In the genomic region with DNA sequence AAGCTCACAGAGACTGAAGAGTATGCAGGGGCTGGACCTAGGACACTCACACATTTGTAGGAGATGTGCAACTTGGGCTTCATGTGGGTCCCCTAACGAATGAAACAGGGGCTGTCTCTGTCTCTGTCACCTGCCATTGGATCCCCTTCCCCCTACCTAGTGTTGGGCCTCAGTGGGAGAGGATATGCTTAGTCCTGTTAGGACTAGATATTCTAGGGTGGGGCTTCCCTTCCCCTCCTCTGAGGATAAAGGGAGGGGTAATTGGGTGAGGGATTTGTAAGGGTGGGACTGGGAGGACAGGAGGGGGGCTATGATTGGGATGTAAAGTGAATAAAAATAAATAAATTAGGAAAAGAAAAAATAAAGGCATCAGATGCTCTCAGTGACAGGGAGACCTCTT, we compare ENCODE assay signal across 27 mouse cellular contexts. TPM values are rescaled to one million over a fixed set of nuclear protein-coding genes. Genes with fewer than 3 reads are reported as not detected.
DNase-seq lines count a peak whose midpoint lies in the region; ATAC-seq and TF ChIP-seq lines count a peak whose summit lies in the region.
"Had no signal": no experiment of that assay in that cellular context is flagged by ENCODE, and none has a peak within 500 bp of the region (broad histone marks: within the 10 kb centered on the region; RNA-seq: fewer than 3 reads in every experiment).

No protein-coding gene starts in this region.

- H3K9ac ChIP-seq in heart, embryonic 11.5 days (ENCODE audit: low read depth, low read length) = no peak overlapping the region
- H3K9ac ChIP-seq in liver, embryonic 12.5 days = peak overlapping the region; percentile 32
- H3K9ac ChIP-seq in liver, embryonic 14.5 days (replicated peaks) = no peak overlapping the region
- H3K9ac ChIP-seq: embryonic facial prominence, embryonic 12.5 days; embryonic facial prominence, embryonic 15.5 days; forebrain, embryonic 12.5 days; forebrain, postnatal 0 days; hindbrain, embryonic 13.5 days had no signal

- 70% methylated on average over 1 of the region's 1 CpGs for WGBS in heart, embryonic 10.5 days
- 74% methylated on average over 1 of the region's 1 CpGs for WGBS in heart, embryonic 11.5 days (ENCODE audit: insufficient replicate concordance)
- 31% methylated on average over 1 of the region's 1 CpGs for WGBS in liver, embryonic 12.5 days (ENCODE audit: insufficient replicate concordance)
- 41% methylated on average over 1 of the region's 1 CpGs for WGBS in liver, embryonic 14.5 days (ENCODE audit: insufficient replicate concordance)

- peak overlapping the region; percentile 29; the same call in 1 of the 2 replicates for H3K27ac ChIP-seq in heart, embryonic 10.5 days
- no peak overlapping the region for H3K27ac ChIP-seq in heart, embryonic 11.5 days (ENCODE audit: low read depth, low read length)
- peak overlapping the region; percentile 73 for H3K27ac ChIP-seq in liver, embryonic 12.5 days
- 0 out of 2 replicates have a peak overlapping the region, but pooled peaks have one; percentile 10 for H3K27ac ChIP-seq in liver, embryonic 14.5 days
- H3K27ac ChIP-seq: embryonic facial prominence, embryonic 12.5 days; embryonic facial prominence, embryonic 15.5 days; forebrain, embryonic 12.5 days; gastrocnemius, adult 2 months; hindbrain, embryonic 10.5 days; hindbrain, embryonic 13.5 days had no signal

- DNase-seq in heart, embryonic 10.5 days (ENCODE audit: low spot score) = no peak
- no peak for DNase-seq in liver, embryonic 14.5 days (ENCODE audit: low read depth in 3 of 3, low spot score in 3 of 3)
- DNase-seq in lung, postnatal 10 days = no peak
- DNase-seq in ovary, postnatal 36 days (ENCODE audit: low spot score) = no peak
- DNase-seq: adrenal gland, adult 2 months; adrenal gland, postnatal 14 days; cerebellum, adult 11 months; cerebellum, adult 2 months; cerebellum, adult 9-11 months; cerebellum, postnatal 25 days; forebrain, postnatal 0 days; gastrocnemius, adult 2 months; gastrocnemius, postnatal 14 days; heart, adult 18-20 months; heart, postnatal 36 days had no signal

- no peak for ATAC-seq in heart, embryonic 11.5 days (replicated peaks; ENCODE audit: insufficient number of reproducible peaks, low FRiP score, low TSS enrichment)
- ATAC-seq in liver, embryonic 12.5 days = peak; percentile 80
- peak; percentile 48; the same call in 1 of the 2 replicates for ATAC-seq in liver, embryonic 14.5 days (ENCODE audit: insufficient read depth)
- ATAC-seq: CD4-positive, CD25-positive, alpha-beta regulatory T cell, adult 4 months; forebrain, postnatal 0 days; hindbrain, embryonic 16.5 days had no signal

- TF ChIP-seq EP300 in liver, embryonic 14.5 days (IDR thresholded peaks at IDR 0.05; ENCODE audit: low read depth) = no peak

- H3K4me2 ChIP-seq in heart, embryonic 11.5 days = no peak overlapping the region
- H3K4me2 ChIP-seq in liver, embryonic 12.5 days = peak overlapping the region; percentile 23
- H3K4me2 ChIP-seq in liver, embryonic 14.5 days (ENCODE audit: low read depth) = no peak overlapping the region
- H3K4me2 ChIP-seq: embryonic facial prominence, embryonic 12.5 days; embryonic facial prominence, embryonic 15.5 days; forebrain, embryonic 12.5 days; hindbrain, embryonic 13.5 days had no signal

- peaks cover 7% of the 10 kb centered on the region; the same call in 1 of the 2 replicates for H3K4me1 ChIP-seq in heart, embryonic 10.5 days
- no peaks in the 10 kb centered on the region for H3K4me1 ChIP-seq in heart, embryonic 11.5 days (ENCODE audit: control insufficient read depth, insufficient read depth, low read length)
- peaks cover 34% of the 10 kb centered on the region for H3K4me1 ChIP-seq in liver, embryonic 12.5 days
- peaks cover 16% of the 10 kb centered on the region in 2 experiments for H3K4me1 ChIP-seq in liver, embryonic 14.5 days (replicated peaks; ENCODE audit: control insufficient read depth in 2 of 2, insufficient read depth in 2 of 2, low read length in 1 of 2)
- H3K4me1 ChIP-seq: embryonic facial prominence, embryonic 12.5 days; embryonic facial prominence, embryonic 15.5 days; forebrain, embryonic 12.5 days; hindbrain, embryonic 10.5 days had no signal

- no peaks in the 10 kb centered on the region for H3K36me3 ChIP-seq in heart, embryonic 10.5 days
- H3K36me3 ChIP-seq in heart, embryonic 11.5 days (ENCODE audit: control insufficient read depth, insufficient read depth, low read length) = no peaks in the 10 kb centered on the region
- H3K36me3 ChIP-seq in liver, embryonic 12.5 days = peaks cover 80% of the 10 kb centered on the region
- H3K36me3 ChIP-seq in liver, embryonic 14.5 days (replicated peaks; ENCODE audit: control insufficient read depth, insufficient read depth, low read depth) = peaks cover 51% of the 10 kb centered on the region
- H3K36me3 ChIP-seq: embryonic facial prominence, embryonic 12.5 days; embryonic facial prominence, embryonic 15.5 days; forebrain, embryonic 12.5 days; hindbrain, embryonic 10.5 days; hindbrain, embryonic 13.5 days had no signal

- TF ChIP-seq CTCF in liver, embryonic 14.5 days (IDR thresholded peaks at IDR 0.05; ENCODE audit: low read depth) = no peak

- H3K27me3 ChIP-seq in heart, embryonic 10.5 days (ENCODE audit: insufficient read depth, poor library complexity, severe bottlenecking) = no peaks in the 10 kb centered on the region
- no peaks in the 10 kb centered on the region for H3K27me3 ChIP-seq in heart, embryonic 11.5 days (ENCODE audit: control insufficient read depth, insufficient read depth, low read length)
- no peaks in the 10 kb centered on the region for H3K27me3 ChIP-seq in liver, embryonic 12.5 days (replicated peaks)
- H3K27me3 ChIP-seq in liver, embryonic 14.5 days (ENCODE audit: control insufficient read depth, insufficient read depth, low read length) = no peaks in the 10 kb centered on the region
- H3K27me3 ChIP-seq: embryonic facial prominence, embryonic 12.5 days; embryonic facial prominence, embryonic 15.5 days; forebrain, embryonic 12.5 days; hindbrain, embryonic 13.5 days had no signal

- no peak overlapping the region for H3K4me3 ChIP-seq in heart, embryonic 10.5 days
- H3K4me3 ChIP-seq in heart, embryonic 11.5 days (ENCODE audit: low read depth, low read length) = no peak overlapping the region
- no peak overlapping the region for H3K4me3 ChIP-seq in liver, embryonic 12.5 days
- H3K4me3 ChIP-seq in liver, embryonic 14.5 days (ENCODE audit: insufficient read depth in 1 of 2, low read depth in 2 of 2, low read length in 2 of 2) = no peak overlapping the region
- H3K4me3 ChIP-seq: embryonic facial prominence, embryonic 12.5 days; embryonic facial prominence, embryonic 15.5 days; forebrain, embryonic 12.5 days; gastrocnemius, adult 2 months; hindbrain, embryonic 10.5 days; hindbrain, embryonic 13.5 days had no signal

- no peaks in the 10 kb centered on the region for H3K9me3 ChIP-seq in heart, embryonic 10.5 days
- H3K9me3 ChIP-seq in heart, embryonic 11.5 days (replicated peaks; ENCODE audit: control insufficient read depth, low read length) = no peaks in the 10 kb centered on the region; the same call in 1 of the 2 replicates
- H3K9me3 ChIP-seq in liver, embryonic 12.5 days (replicated peaks) = no peaks in the 10 kb centered on the region
- H3K9me3 ChIP-seq in liver, embryonic 14.5 days (ENCODE audit: control insufficient read depth, low read length) = no peaks in the 10 kb centered on the region
- H3K9me3 ChIP-seq: embryonic facial prominence, embryonic 12.5 days; embryonic facial prominence, embryonic 15.5 days; forebrain, embryonic 12.5 days; hindbrain, embryonic 10.5 days; hindbrain, embryonic 13.5 days had no signal

RNA-seq across cellular contexts. Expression of a gene that starts 29.2 kb away (rescaled TPM):
- polyA plus RNA-seq in heart, embryonic 10.5 days (2016; fragmentation: Nextera tagmentation; extraction: Ambion mirVana) = 6.7 and 7.3 TPM in 2 replicates
- 7.3 and 7.9 TPM in 2 replicates for polyA plus RNA-seq in heart, embryonic 11.5 days (2014; fragmentation: Nextera tagmentation; extraction: Ambion mirVana)
- 29.7 and 33.1 TPM in 2 replicates for polyA plus RNA-seq in liver, embryonic 12.5 days (2016; fragmentation: Nextera tagmentation; extraction: Ambion mirVana)
- 32.4 and 42.2 TPM in 2 replicates for polyA plus RNA-seq in liver, embryonic 14.5 days (2012; rRNA removed)
- 43.0 and 43.4 TPM in 2 replicates for polyA plus RNA-seq in liver, embryonic 14.5 days (2014; fragmentation: Nextera tagmentation; extraction: Ambion mirVana)
- polyA plus RNA-seq: CD4-positive, CD25-positive, alpha-beta regulatory T cell, adult 4 months had no signal

RNA-seq across cellular contexts. Expression of a gene that starts 29.3 kb away (rescaled TPM):
- polyA plus RNA-seq in heart, embryonic 10.5 days (2016; fragmentation: Nextera tagmentation; extraction: Ambion mirVana) = 56.6 and 62.6 TPM in 2 replicates
- 53.8 and 58.2 TPM in 2 replicates for polyA plus RNA-seq in heart, embryonic 11.5 days (2014; fragmentation: Nextera tagmentation; extraction: Ambion mirVana)
- polyA plus RNA-seq in liver, embryonic 12.5 days (2016; fragmentation: Nextera tagmentation; extraction: Ambion mirVana) = 69.8 and 74.1 TPM in 2 replicates
- 25.9 and 43.3 TPM in 2 replicates for polyA plus RNA-seq in liver, embryonic 14.5 days (2012; rRNA removed)
- polyA plus RNA-seq in liver, embryonic 14.5 days (2014; fragmentation: Nextera tagmentation; extraction: Ambion mirVana) = 36.4 and 42.5 TPM in 2 replicates

RNA-seq across cellular contexts. Expression of a gene that starts 45.4 kb away (rescaled TPM):
- 32.8 and 314 TPM in 2 replicates for polyA plus RNA-seq in heart, embryonic 10.5 days (2016; fragmentation: Nextera tagmentation; extraction: Ambion mirVana)
- polyA plus RNA-seq in heart, embryonic 11.5 days (2014; fragmentation: Nextera tagmentation; extraction: Ambion mirVana) = 45.7 and 88.4 TPM in 2 replicates
- polyA plus RNA-seq in liver, embryonic 12.5 days (2016; fragmentation: Nextera tagmentation; extraction: Ambion mirVana) = 2,820 and 2,901 TPM in 2 replicates
- polyA plus RNA-seq in liver, embryonic 14.5 days (2012; rRNA removed) = 1,880 and 2,444 TPM in 2 replicates
- 4,893 and 4,971 TPM in 2 replicates for polyA plus RNA-seq in liver, embryonic 14.5 days (2014; fragmentation: Nextera tagmentation; extraction: Ambion mirVana)
- polyA plus RNA-seq: C2C12 had no signal

RNA-seq across cellular contexts. Expression of a gene that starts 45.6 kb away (rescaled TPM):
- 0.90 TPM in 1 of 2 replicates, not detected in the other for polyA plus RNA-seq in heart, embryonic 10.5 days (2016; fragmentation: Nextera tagmentation; extraction: Ambion mirVana)
- polyA plus RNA-seq in heart, embryonic 11.5 days (2014; fragmentation: Nextera tagmentation; extraction: Ambion mirVana) = 0.44 and 2.0 TPM in 2 replicates
- polyA plus RNA-seq in liver, embryonic 12.5 days (2016; fragmentation: Nextera tagmentation; extraction: Ambion mirVana) = 4.9 and 5.2 TPM in 2 replicates
- 0.16 and 0.27 TPM in 2 replicates for polyA plus RNA-seq in liver, embryonic 14.5 days (2012; rRNA removed)
- polyA plus RNA-seq in liver, embryonic 14.5 days (2014; fragmentation: Nextera tagmentation; extraction: Ambion mirVana) = 1.7 and 4.2 TPM in 2 replicates
- polyA plus RNA-seq: adrenal gland, adult 2 months; C2C12; frontal cortex, adult 2 months; heart, embryonic 14.5 days; hindbrain, embryonic 10.5 days; hindbrain, embryonic 16.5 days had no signal
